Mouse (Mus musculus) heart, embryonic 13.5 days (tissue): ENCODE measurements around the gene Psma5. TPM values are rescaled to one million over a fixed set of nuclear protein-coding genes. Genes with fewer than 3 reads are reported as not detected.

Experiments
- ATAC-seq: fragments of 200-750 bp; cut with Nextera tagmentation; 2 replicates; pipeline ENCODE4 v1.8.0; 2017; ENCODE audit warnings: moderate TSS enrichment; ENCODE audit not compliant: insufficient number of reproducible peaks, low FRiP score, low TSS enrichment; ENCODE audit errors: extremely low read depth
- H3K27ac ChIP-seq: fragments of 300-500 bp; sonication (generic); replicated peaks from 2 replicates; pipeline ENCODE4 v1.5.1; 2015; ENCODE audit warnings: moderate library complexity, mild to moderate bottlenecking, inconsistent platforms
- H3K27me3 ChIP-seq: fragments of 300-500 bp; sonication (generic); replicated peaks from 2 replicates; pipeline ENCODE4 v1.6.1; 2015; ENCODE audit warnings: mild to moderate bottlenecking, inconsistent platforms
- H3K36me3 ChIP-seq: fragments of 300-500 bp; sonication (generic); 2 replicates; pipeline ENCODE4 v1.6.1; 2015; ENCODE audit warnings: mild to moderate bottlenecking, inconsistent platforms
- H3K4me1 ChIP-seq: fragments of 300-500 bp; sonication (generic); 2 replicates; pipeline ENCODE4 v1.6.1; 2015; ENCODE audit warnings: inconsistent platforms
- H3K4me2 ChIP-seq: fragments of 300-500 bp; sonication (generic); 2 replicates; pipeline ENCODE4 v1.6.1; 2015; ENCODE audit warnings: inconsistent platforms, mild to moderate bottlenecking, moderate library complexity
- H3K4me3 ChIP-seq: fragments of 300-500 bp; sonication (generic); 2 replicates; pipeline ENCODE4 v1.5.1; 2015; ENCODE audit warnings: moderate library complexity, mild to moderate bottlenecking, inconsistent platforms
- H3K9ac ChIP-seq: fragments of 300-500 bp; sonication (generic); 2 replicates; pipeline ENCODE4 v1.6.1; 2015; ENCODE audit warnings: inconsistent platforms, mild to moderate bottlenecking, moderate library complexity
- H3K9me3 ChIP-seq: fragments of 300-500 bp; sonication (generic); 2 replicates; pipeline ENCODE4 v1.6.1; 2016; ENCODE audit warnings: inconsistent platforms
- WGBS: fragments of 180-500 bp; shearing (Covaris S2); methylation state at CpG from one replicate; pipeline ENCODE4 v1.1.7; 2015; ENCODE audit warnings: mixed read lengths; 5-methylcytosine and 5-hydroxymethylcytosine counted together
- polyA plus RNA-seq: library from polyadenylated mRNA; unstranded; fragments of >200 nt; fragmentation: Nextera tagmentation; extraction: Ambion mirVana; gene quantifications from 2 replicates; pipeline ENCODE4 v1.2.1, GENCODE M21; 2015

The Psma5 gene
- polyA plus RNA-seq, 1 experiment from 2014 or later, result 213 TPM

DNA sequence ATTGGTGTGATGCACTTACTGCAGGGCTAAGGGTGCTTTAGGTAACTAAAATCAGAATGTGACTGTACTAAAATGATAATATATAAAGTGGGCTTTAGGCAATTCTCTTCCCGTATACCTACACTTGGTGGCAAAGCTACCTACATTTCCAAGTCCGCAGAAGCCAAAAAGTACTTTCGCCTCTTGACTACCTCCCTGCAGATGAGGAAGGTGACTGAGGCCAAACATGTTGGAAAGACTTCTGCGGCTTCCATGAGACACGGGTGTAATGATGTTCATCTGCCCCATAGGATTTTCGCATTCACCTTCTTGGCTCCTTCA lies 26.5 kb downstream of the Psma5 start:
- no peak for ATAC-seq
- Histone ChIP-seq H3K4me2 (peak overlapping the region; percentile 88), H3K4me1 (peaks cover 46% of the 10 kb centered on the region), H3K9ac (peak overlapping the region; percentile 96), H3K27ac (peak overlapping the region; percentile 81), H3K9me3 (no peaks in the 10 kb centered on the region), H3K4me3 (peak overlapping the region; percentile 94), H3K36me3 (peaks cover 24% of the 10 kb centered on the region), H3K27me3 (no peaks in the 10 kb centered on the region)
- 14% methylated on average over 6 of the region's 6 CpGs for WGBS

DNA sequence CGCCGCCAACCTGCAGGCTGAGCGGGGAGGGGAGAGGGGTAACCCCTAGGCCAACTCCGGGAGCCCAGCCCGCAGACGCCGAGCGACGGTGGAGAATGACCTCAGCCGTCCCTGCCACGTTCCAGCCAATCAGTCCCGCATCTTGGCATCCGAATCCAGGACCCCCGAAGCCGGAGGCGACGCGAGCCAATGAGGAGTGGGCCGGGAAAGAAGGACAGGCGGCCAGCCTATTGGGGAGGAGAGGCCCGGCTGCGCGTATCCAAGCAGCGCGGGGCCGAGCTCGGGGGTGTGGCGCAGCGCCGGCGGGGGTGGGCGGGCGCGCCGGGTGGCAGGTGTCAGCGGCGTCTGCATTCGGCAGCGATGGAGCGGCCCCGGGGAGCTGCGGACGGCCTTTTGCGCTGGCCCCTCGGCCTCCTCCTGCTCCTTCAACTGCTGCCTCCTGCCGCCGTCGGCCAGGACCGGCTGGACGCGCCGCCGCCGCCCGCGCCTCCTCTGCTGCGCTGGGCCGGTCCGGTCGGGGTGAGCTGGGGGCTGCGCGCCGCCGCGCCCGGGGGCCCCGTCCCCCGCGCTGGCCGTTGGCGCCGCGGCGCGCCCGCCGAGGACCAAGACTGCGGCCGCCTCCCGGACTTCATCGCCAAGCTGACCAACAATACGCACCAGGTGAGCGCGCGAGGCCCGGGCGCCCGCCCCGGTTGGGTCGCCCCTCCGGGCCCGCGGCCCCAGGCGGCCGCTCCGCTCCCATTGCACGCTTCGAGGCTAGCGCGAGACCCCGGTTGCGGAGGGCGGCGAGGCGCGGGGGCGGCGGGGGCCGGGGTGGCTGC lies 27.3 kb downstream of the Psma5 start, which contains the start of gene Sort1:
TSS of gene Sort1 (plus strand) at position 302 of the 821 bp plus-strand sequence.
- Histone ChIP-seq H3K27me3 (no peaks in the 10 kb centered on the region), H3K36me3 (peaks cover 16% of the 10 kb centered on the region), H3K4me3 (peak within 1 kb of the TSS; percentile 94), H3K4me1 (peaks cover 54% of the 10 kb centered on the region), H3K27ac (peak within 1 kb of the TSS; percentile 81), H3K9me3 (no peaks in the 10 kb centered on the region), H3K4me2 (peak within 1 kb of the TSS; percentile 88), H3K9ac (peak within 1 kb of the TSS; percentile 96)
- ATAC-seq, result peak; percentile 93
- under 1% methylated on average over 97 of the region's 109 CpGs for WGBS

DNA sequence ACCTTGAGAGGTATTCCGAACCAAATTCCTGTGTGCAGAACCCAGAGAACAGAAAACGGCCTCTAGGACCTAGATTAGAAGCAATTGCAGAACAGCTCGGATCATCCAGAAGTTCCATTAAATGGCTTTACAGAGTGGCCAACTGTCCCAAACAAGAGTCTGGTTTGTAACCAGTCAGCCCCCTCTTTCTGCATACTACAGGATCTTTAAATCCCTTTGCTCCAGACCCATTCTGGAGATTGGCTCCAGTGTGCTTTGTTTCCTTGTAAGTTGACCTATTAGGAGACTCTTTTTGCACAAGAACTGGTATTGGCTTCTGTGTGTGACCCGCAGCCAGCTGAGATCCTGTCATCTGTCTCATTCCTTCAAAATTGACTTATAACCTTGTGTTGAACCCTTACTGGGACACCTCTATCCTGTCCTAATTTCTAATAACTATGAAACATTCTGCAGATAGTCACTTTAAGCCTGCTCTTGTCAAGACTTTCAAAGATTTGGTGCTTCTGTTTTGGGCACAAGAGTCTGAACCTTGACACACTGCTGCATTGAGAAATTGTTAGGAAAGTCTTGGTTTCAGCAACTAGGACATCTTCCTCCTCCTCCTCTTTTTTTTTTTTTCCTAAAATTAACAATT lies 28.5 kb downstream of the Psma5 start:
- Histone ChIP-seq H3K27ac (no peak overlapping the region), H3K9me3 (no peaks in the 10 kb centered on the region), H3K36me3 (peaks cover 6% of the 10 kb centered on the region), H3K4me3 (peak overlapping the region; percentile 94), H3K9ac (peak overlapping the region; percentile 96), H3K4me1 (peaks cover 66% of the 10 kb centered on the region), H3K27me3 (no peaks in the 10 kb centered on the region), H3K4me2 (peak overlapping the region; percentile 88)
- 47% methylated on average over 4 of the region's 4 CpGs for WGBS
- no peak for ATAC-seq

DNA sequence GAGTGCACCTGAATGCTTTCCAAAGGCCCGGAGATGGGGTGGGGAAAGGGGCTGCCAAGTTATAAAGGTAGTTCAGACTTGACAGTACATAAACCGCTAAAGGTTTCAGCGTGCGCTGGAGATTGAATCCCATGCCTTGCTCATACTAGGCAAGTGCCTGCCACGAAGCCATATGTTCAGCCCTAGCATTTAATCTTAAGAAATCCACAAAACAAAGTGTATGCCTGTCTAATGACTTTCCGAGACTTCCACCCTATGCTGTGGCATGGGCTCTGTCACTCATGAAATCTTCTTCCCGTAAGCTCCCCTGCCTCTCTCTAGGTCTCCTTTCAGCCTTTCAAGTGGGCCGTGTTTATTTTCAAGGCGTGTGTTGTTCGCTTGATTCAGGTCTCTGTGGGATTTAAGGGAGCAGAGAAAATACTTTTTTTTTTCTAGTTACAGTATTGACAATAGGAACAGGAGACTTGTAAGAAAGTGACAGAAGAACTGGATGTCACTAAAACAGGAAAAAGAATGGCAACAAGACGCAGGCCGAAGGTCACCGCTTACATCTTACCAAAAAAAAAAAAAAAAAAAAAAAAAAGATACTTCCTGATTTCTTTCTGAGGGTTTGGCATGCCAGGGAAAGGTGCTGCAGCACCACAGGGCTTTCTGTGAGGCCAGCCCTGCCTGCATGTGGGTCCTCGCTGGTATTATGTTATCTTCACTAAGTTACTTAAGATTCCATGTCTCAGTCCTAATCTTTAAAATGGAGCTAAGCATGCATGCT lies 30.1 kb downstream of the Psma5 start:
- H3K9me3 ChIP-seq, result no peaks in the 10 kb centered on the region
- peaks cover 82% of the 10 kb centered on the region for H3K4me1 ChIP-seq
- H3K4me2 ChIP-seq, result peak overlapping the region; percentile 39
- no peak for ATAC-seq
- no peak overlapping the region for H3K4me3 ChIP-seq
- H3K9ac ChIP-seq, result peak overlapping the region; percentile 68
- no peaks in the 10 kb centered on the region; the same call in 1 of the 2 replicates for H3K36me3 ChIP-seq
- H3K27me3 ChIP-seq, result no peaks in the 10 kb centered on the region
- 53% methylated on average over 14 of the region's 14 CpGs for WGBS
- peak overlapping the region; percentile 70 for H3K27ac ChIP-seq

DNA sequence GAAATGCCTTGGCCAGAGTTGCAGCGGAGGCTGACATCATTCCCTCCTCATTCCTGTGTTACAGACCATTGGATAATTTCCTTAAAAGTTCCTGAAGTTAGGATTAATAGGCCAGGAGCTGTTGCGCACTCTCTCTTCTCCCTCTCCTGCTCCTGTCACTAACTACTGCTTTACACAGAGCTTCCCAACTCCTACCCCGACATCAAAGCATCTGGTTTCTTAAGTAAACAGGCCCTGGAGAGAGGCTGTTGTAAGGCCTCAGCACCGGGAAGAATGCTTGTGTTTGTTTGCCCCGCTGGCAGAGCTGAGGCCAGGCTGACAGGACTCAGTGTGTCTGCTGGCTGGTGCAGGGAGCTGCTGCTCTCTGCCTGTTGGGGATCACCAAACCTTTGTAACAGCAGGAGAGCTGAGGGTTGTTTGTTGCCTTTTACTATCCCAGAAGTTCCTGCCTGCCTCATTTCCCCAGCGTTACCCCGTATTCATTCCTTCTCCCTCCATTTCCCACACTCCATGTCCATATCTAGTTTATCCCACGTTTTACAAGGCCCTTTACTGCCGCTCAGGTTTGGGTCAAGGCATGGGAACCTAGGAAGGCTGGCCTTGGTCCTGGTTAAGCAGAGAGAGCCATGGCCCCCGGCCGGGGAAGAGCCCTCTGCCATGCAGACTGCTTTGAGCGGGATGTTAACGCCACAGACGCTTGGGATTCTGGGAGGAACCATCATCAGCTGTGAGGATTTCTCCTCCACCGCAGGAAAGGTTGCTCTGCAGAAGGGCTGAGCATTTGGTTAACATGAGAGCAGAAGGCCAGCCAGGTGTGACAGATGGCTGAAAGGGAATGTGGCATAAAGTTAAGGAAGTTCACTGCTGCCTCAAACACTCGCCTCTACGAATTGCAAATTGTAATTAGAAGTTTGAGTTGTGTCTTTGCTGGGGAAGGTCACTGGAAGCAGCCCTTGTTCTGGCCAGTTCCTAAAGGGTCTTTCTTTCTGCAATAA lies 31.4 kb downstream of the Psma5 start:
- Histone ChIP-seq H3K36me3 (no peaks in the 10 kb centered on the region; the same call in 1 of the 2 replicates), H3K27me3 (no peaks in the 10 kb centered on the region), H3K4me2 (peak overlapping the region; percentile 39), H3K27ac (peak overlapping the region; percentile 70), H3K4me3 (no peak overlapping the region), H3K9me3 (no peaks in the 10 kb centered on the region), H3K9ac (peak overlapping the region; percentile 68), H3K4me1 (peaks cover 81% of the 10 kb centered on the region)
- 31% methylated on average over 17 of the region's 17 CpGs for WGBS
- ATAC-seq, result no peak

DNA sequence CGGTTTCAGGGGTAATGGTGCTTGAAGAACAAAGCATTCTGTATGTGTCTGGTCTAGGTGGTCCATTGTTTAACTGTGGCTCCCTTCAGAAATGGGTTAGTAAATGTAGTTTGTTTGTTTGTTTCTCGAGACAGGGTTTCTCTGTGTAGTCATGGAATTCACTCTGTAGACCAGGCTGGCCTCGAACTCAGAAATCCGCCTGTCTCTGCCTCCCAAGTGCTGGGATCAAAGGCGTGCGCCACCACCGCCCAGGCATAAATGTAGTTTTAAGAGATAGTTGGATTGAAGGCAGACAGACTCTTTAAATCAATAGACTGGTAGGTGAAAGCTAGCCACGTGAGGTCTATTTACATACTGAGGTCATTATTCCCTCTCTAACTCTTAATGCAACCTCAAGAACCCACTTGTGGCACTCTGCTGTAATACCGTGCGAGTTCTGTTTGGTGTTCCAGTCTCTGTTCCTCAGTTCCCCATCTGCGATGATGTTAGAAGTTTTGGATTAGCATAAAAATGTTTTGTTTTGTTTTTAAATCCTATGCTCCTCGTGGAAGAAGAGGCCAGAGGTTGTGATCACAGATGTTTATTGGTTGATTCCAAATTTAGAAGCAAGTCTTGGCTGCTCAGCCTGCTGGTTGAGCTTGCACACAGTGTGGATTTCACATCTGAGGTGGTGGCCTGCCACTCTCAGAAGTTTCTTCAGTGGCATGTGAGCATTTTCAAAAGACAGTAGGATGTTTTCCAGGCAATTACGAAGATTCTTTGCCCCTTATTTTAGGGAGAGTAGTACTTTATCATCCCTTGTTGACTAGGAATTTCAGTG lies 32.8 kb downstream of the Psma5 start:
- Histone ChIP-seq H3K4me3 (no peak overlapping the region), H3K4me2 (no peak overlapping the region), H3K27ac (peak overlapping the region; percentile 17), H3K9me3 (no peaks in the 10 kb centered on the region), H3K4me1 (peaks cover 93% of the 10 kb centered on the region), H3K36me3 (no peaks in the 10 kb centered on the region; the same call in 1 of the 2 replicates), H3K27me3 (no peaks in the 10 kb centered on the region), H3K9ac (no peak overlapping the region)
- no peak for ATAC-seq
- WGBS, result 71% methylated on average over 13 of the region's 13 CpGs

DNA sequence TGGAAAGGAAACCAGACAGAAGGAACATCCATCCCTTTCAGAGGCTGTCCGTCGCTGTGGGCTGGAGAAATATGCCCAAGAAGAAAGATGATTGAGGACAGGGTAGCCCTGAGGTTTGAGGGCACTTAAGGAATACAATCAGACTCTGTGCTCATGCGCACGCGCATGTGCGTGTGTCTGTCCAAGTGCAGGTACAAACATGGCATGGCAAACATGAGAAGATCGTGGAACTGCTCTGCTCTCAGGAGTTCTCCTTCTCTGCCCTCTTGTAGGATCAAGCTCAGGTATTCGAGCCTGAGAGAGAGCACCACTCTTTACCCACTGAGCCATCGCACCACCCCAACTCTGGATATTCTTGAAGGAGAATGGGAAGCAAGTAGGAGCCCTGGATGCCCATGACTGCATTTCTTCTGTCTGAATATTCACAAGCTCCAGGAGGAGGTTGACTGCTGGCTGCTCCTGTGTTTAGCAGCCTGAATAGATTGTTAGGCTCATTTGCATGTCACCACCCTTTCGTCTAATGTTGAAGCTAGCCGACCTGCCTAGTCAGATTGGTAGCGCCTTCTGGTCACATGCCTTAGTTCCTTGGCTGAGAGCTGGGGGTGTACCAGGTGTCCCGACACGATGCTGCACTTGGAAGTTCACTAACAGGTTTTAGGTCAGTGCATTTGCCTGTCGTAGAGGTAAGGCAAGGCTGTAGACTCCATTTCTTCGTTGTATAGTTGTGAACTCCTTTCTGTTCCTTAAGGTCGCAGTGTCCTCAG lies 34.5 kb downstream of the Psma5 start:
- no peaks in the 10 kb centered on the region for H3K27me3 ChIP-seq

DNA sequence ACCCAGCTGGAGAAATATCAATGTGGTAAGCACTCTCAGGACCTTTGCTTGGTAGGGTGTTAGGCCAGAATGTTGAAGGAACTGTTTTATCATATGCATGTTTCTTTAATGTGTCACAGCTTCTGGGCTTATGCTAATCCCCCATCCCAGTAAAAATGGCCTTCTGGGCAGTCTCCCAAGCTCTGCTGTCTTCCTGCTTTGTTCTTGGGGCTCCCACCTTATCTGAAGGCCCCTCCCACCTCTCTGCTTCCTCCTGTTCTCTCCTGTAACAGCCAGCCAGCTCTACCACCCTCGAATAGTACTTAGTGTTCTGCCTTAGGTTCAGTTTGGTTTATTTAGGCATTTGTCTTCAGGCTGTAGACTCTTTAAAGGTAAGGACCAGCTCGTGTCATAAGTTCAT lies 37.7 kb downstream of the Psma5 start:
- Histone ChIP-seq H3K27ac (peak overlapping the region; percentile 89), H3K36me3 (no peaks in the 10 kb centered on the region; the same call in 1 of the 2 replicates), H3K9me3 (no peaks in the 10 kb centered on the region), H3K4me3 (no peak overlapping the region), H3K4me2 (peak overlapping the region; percentile 44), H3K27me3 (no peaks in the 10 kb centered on the region), H3K9ac (peak overlapping the region; percentile 29), H3K4me1 (peaks cover 88% of the 10 kb centered on the region)
- 19% methylated on average over 2 of the region's 2 CpGs for WGBS
- no peak for ATAC-seq

More for the DNA sequence above, 34.5 kb downstream of the Psma5 start:
- H3K9ac ChIP-seq, result peak overlapping the region; percentile 34; the same call in 1 of the 2 replicates
- H3K36me3 ChIP-seq, result no peaks in the 10 kb centered on the region; the same call in 1 of the 2 replicates
- H3K9me3 ChIP-seq, result no peaks in the 10 kb centered on the region
- WGBS, result 66% methylated on average over 17 of the region's 17 CpGs
- H3K4me2 ChIP-seq, result 0 out of 2 replicates have a peak overlapping the region, but pooled peaks have one; percentile 20
- no peak for ATAC-seq
- H3K27ac ChIP-seq, result no peak overlapping the region
- H3K4me1 ChIP-seq, result peaks cover 93% of the 10 kb centered on the region
- no peak overlapping the region for H3K4me3 ChIP-seq

DNA sequence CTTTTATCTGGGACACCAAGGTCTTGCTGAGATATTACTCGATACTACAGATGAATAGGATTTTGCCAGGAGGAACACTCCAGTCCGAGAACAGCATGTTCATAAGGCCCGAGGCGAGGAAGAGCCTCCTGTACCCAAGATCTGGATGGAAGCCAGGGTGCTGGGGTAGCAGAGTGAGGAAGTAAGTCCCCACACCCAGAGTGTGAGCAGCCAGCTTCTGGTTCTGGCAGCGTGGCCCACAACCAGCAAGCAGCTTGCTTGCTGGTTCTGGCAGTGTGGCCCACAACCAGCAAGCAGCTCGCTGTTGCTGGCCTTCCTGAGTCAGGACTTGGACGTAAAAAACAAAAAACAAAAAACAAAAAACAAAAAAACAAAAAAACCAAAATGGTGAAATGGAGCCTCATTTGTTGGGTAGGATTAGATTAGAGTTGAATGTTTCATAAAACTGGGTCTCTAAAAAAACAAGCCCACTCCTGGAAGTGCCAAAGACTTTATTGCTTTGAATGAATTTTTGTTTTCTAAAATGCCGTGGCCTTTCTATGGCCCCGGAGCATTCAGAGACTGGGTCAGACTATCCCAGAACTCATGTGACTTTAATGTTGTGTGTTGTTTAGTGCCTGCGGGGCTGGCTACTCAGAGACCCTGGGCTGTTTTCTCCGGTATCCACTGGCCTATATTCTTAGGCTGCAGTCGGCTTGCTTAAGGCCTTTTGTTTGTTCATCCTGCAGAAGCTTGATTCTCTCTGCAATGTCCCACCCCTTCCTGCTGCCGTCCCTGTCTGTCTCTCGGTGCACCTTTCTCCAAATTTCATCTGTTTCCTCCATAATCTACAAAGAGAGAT lies 38.9 kb downstream of the Psma5 start:
- H3K4me2 ChIP-seq, result peak overlapping the region; percentile 66
- no peaks in the 10 kb centered on the region for H3K27me3 ChIP-seq
- WGBS, result 32% methylated on average over 14 of the region's 14 CpGs
- peaks cover 76% of the 10 kb centered on the region for H3K4me1 ChIP-seq
- peak overlapping the region; percentile 16; the same call in 1 of the 2 replicates for H3K4me3 ChIP-seq
- no peaks in the 10 kb centered on the region for H3K9me3 ChIP-seq
- H3K27ac ChIP-seq, result peak overlapping the region; percentile 89
- H3K9ac ChIP-seq, result peak overlapping the region; percentile 69
- ATAC-seq, result no peak
- no peaks in the 10 kb centered on the region; the same call in 1 of the 2 replicates for H3K36me3 ChIP-seq
